Mouse (Mus musculus) lung, adult 2 months (tissue): ENCODE data around the gene Ccdc74a. TPM values are rescaled to one million over a fixed set of nuclear protein-coding genes. Genes with fewer than 3 reads are reported as not detected.
"Not testable (repeated sequence)": the region's sequence is repeated elsewhere in the genome, so short reads cannot be mapped to it uniquely, and the experiment has no call there.

Source experiments
- DNase-seq: peaks from one replicate; pipeline ENCODE4 v3.0.0; 2022
- H3K4me1 ChIP-seq: fragments of 200-500 bp; 2 replicates; pipeline ENCODE4 v1.6.1; 2011; ENCODE audit warnings: low read length; ENCODE audit not compliant: control insufficient read depth, insufficient read depth
- H3K4me3 ChIP-seq: fragments of 200-500 bp; replicated peaks from 2 replicates; pipeline ENCODE3; 2011; ENCODE audit warnings: low read depth, mild to moderate bottlenecking, control low read depth, low read length; ENCODE audit errors: extremely low read depth
- CTCF ChIP-seq: fragments of 200-500 bp; IDR thresholded peaks from 2 replicates; pipeline ENCODE4 v1.5.1; 2011; ENCODE audit warnings: mild to moderate bottlenecking, low read length, control low read depth; ENCODE audit not compliant: insufficient read depth
- POLR2A ChIP-seq: fragments of 200-500 bp; IDR thresholded peaks from 2 replicates; pipeline ENCODE4 v1.6.1; 2011; ENCODE audit warnings: low read depth, mild to moderate bottlenecking, control low read depth, low read length, borderline replicate concordance; ENCODE audit errors: extremely low read depth
- WGBS: fragments of 180-500 bp; shearing (Covaris S2); methylation state at CpG from one replicate; pipeline ENCODE4 v1.1.7; 2018; 5-methylcytosine and 5-hydroxymethylcytosine counted together
- polyA plus RNA-seq: library from polyadenylated mRNA; depleted of rRNA; stranded (reverse); fragments of >200 nt; gene quantifications from 2 replicates; pipeline ENCODE4 v1.2.3, GENCODE M21; 2012; rRNA removed

Ccdc74a gene
- 4.9 and 7.0 TPM in 2 replicates for polyA plus RNA-seq

DNA sequence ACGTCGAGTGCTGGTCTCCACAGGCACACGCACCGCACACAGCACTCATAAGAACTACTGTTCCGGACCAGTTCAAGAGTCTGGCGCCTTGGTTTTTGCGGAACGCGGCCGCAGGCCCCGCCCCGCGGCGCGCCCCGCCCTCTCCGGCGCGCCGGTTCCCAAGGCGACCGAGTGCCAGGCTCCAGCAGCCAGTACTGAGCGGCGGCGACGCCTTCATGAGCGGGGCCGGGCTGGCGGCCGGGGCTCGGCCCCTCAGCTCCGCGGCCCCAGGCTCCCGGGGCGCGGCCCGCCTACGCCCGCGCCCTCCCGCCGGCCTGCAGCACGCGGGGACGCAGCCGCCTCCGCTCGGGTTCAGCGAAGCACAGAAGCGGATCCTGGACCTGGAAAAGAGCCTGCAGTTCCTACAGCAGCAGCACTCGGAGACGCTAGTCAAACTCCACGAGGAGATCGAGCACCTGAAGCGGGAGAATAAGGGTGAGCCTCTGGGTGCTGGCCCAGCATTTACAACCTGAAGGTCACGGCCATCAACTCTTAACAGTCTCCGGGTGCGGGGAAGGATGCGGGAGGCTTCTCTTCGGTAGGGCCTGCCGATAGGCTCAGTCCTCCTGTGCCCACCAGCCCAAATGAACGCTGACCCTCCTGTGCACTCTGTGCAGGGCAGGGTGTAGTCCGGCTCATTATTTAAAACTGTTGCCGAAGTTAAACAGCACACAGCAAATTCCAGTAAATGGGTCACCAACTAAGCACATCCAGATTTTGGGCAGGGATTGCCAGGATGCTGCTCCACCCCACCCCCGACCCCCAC lies at the start of gene Ccdc74a:
Gene Ccdc74a, plus strand, starts transcription at position 161 of the 805 bp plus-strand sequence.
- peaks cover 5% of the 10 kb centered on the region for H3K4me1 ChIP-seq
- 3% methylated on average over 65 of the region's 65 CpGs for WGBS
- peak; percentile 77 for DNase-seq
- TF ChIP-seq POLR2A (no peak), CTCF (no peak)
- peak within 1 kb of the TSS; percentile 58 for H3K4me3 ChIP-seq

DNA sequence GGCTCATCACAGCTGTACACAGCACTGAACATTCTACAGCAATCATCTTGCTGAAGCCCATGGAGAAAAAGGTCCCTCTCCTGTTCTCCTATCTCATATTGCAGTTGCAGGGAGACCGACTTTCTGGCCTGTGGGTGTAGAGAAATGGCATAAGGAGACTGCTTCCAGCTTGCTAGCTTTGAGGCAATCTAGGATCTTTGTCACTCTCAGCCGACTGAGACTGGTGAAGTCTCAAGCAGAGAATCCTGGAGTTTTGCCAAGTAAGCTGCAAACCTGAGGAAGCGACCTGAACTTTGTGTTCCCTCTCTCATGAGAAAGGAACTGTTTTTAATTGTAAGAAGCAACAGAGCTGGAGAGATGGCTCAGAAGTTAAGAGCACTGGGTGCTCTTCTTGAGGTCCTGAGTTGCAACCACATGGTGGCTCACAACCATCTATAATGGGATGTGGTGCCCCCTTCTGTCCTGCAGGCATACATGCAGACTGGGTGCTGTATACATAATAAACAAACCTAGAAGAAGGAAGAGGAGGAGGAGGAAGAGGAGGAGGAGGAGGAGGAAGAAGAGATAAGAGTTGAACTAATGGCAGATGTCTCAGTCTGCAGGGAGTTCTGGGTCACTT lies 45.2 kb upstream of the Ccdc74a start:
- TF ChIP-seq CTCF (no peak), POLR2A (no peak)
- WGBS = 42% methylated on average over 3 of the region's 3 CpGs
- DNase-seq = no peak
- no peak overlapping the region for H3K4me3 ChIP-seq
- H3K4me1 ChIP-seq = no peaks in the 10 kb centered on the region

DNA sequence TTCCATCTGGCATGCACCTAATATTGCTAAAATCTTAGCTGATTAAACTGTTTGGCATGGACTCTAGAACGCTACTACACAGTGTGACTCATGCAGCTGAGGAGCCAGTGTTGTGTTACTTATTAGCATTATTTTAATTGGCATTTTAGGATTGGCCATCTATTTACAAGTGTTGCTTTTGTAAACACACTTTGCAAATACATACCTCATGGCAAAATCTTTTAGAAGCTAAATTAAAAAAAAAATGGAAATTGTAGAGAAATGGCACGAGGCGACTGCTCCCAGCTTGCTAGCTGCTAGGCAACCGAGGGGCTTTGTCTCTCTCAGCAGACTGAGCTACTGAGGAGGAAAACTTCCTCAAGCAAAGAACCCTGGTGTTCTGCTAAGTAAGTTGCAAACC lies 41.3 kb upstream of the Ccdc74a start:
- H3K4me1 ChIP-seq = no peaks in the 10 kb centered on the region
- DNase-seq = no peak
- WGBS = 54% methylated on average over 4 of the region's 4 CpGs
- no peak overlapping the region for H3K4me3 ChIP-seq
- TF ChIP-seq CTCF (no peak), POLR2A (no peak)

DNA sequence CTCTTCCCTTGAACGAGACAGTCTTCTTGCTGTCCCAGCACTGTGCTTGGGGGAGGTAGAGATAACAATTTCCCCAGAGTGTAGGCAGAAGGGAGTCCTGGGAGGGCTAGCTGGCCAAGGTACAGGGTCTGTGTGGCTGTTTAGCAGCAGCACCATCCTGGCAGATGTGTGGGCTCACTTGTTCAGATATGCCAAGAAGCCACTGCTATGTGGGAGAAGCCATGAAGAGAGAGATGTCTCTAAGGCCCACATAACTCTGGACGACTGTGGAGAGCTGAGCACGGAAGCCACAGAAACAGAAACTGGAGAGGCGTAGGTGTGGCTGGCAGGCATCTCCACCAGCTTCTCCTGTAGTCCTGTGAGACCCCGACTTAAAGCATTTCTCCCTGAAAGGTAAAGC lies 40.6 kb upstream of the Ccdc74a start:
- H3K4me3 ChIP-seq = no peak overlapping the region
- WGBS = 75% methylated on average over 5 of the region's 5 CpGs
- no peak for DNase-seq
- no peaks in the 10 kb centered on the region for H3K4me1 ChIP-seq
- no peak for TF ChIP-seq CTCF
- TF ChIP-seq POLR2A = no peak

DNA sequence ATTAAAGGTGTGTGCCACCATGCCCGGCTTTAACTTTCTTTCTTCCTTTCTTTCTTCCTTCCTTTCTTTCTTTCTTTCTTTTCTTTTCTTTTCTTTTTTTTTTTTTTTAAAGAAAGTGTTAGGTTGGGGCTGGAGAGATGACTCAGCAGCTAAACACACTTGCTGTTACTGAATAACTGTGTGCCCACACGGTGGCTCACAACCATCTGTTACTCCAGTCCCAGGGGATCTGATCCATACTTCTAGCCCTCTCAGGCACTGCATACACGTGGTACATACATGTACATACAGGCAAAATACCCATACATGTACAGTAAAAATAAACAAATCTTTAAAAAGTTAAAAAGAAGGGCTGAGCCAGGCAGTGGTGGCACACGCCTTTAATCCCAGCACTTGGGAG lies 34.9 kb upstream of the Ccdc74a start:
- DNase-seq = no peak
- no peaks in the 10 kb centered on the region for H3K4me1 ChIP-seq
- 54% methylated on average over 4 of the region's 4 CpGs for WGBS
- H3K4me3 ChIP-seq = no peak overlapping the region
- TF ChIP-seq CTCF (no peak), POLR2A (no peak)

DNA sequence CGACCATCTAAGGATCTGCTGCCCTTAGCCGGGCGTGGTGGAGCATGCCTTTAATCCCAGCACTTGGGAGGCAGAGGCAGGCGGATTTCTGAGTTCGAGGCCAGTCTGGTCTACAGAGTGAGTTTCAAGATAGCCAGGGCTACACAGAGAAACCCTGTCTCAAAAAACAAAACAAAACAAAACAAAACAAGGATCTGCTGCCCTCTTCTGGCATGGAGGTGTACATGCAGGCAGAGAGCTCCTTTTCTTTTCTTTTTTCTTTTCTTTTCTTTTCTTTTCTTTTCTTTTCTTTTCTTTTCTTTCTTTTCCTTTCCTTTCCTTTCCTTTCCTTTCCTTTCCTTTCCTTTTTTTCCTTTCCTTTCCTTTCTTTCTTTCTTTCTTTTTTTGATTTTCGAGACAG lies 31.5 kb upstream of the Ccdc74a start:
- 88% methylated on average over 6 of the region's 6 CpGs for WGBS
- H3K4me1 ChIP-seq, H3K4me3 ChIP-seq, DNase-seq: not testable (repeated sequence)
- TF ChIP-seq CTCF = peak; percentile 21; the same call in 1 of the 2 replicates

DNA sequence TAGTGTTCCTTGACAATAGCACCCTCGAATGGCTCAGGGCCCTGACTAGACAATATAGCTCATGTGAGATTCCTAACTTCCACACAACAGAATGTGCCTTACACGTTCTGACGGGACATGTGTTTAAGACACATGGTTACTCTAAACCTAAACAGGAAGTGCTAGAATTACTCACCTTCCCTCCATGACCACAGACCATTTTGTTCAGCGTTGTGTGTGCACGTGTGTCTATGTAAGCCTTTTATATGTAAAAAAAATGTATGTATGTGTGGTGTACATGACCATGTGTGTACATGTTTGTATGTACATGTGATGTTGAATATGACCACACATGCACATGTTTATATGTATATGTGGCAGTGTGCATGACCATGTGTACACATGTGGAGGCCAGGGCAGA lies 30.1 kb upstream of the Ccdc74a start:
- 56% methylated on average over 5 of the region's 5 CpGs for WGBS
- Histone ChIP-seq H3K4me1 (peaks cover 3% of the 10 kb centered on the region), H3K4me3 (no peak overlapping the region)
- TF ChIP-seq POLR2A = no peak
- no peak for TF ChIP-seq CTCF
- no peak for DNase-seq

DNA sequence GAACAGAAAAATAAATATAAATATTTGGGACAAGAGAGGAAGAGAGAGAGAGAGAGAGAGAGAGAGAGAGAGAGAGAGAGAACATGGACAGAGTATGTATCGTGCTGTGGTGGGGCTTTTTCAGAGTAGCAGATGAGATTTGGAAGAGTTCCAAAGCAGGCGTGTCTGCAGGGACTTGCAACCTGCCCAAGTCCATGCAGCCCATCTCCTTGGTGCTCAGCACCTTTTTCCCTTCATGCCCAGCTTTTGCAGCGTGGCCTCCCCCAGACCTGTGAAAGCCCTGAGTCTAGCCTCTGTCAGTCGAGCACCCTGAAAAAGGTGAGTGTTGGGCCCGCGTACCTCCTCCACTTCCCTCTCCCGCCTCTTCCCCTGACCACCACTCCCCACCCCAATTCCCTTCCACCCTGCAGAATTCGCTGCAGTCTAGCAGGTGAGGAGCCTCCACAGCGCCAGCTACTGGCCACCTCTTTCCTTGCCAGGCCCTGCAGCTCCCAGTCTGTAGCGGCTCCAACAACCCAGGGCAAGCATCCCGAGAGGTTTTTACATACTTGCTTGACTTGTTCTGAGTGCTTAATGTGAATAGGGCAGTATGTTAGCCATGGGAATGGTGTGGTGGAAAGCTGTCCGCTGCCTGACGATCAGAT lies 28.2 kb upstream of the Ccdc74a start:
- 17% methylated on average over 13 of the region's 13 CpGs for WGBS

DNA sequence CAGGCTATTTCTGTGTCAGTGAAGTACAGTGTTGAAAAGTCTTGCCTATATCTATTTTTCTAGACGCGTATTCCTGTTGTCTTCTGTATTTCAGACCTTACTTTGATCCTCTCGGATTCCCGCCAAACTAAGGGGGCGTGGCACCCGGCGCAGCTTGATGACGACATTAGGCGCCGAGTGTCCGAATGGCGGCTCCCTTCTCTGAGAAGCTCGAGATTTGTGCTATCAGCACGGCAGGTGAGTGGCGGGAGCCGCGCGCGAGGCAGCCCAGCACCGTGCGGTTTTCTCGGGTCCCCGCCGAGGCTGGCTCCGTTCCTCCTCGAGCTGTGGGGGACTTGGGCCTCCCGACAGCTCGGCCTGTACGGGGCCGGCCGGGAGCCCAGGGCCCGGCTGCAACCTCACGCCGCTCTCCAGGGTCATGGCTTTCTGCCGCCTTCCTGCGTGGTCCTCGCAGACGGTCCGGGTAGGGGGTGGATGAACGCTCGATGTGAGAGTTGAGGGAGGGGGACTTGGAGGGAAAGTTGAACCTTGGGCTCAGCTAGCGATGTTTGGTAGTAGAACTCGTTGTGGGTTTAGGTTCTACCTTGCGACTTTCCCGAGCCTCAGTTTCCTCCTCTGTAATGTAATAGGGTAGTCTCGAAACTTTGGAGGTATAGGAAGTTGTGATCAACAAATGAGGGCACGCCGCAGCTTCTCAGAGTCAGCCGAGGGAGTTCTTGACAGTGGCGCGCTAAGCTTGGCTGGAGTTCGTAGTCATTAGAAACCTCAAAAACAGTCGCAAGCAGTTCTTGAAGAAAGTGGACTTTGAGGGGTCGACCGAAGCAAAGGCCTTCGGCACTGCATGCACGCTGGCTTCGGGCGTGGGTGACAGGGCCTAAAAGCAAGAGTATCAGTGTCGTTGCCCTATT lies 26.8 kb upstream of the Ccdc74a start, which contains the start of gene Smpd4:
Gene Smpd4, plus strand, starts transcription at position 157 of the 908 bp plus-strand sequence.
- H3K4me1 ChIP-seq = peaks cover 3% of the 10 kb centered on the region
- DNase-seq = peak; percentile 95
- whole genome bisulfite sequencing = 2% methylated on average over 60 of the region's 60 CpGs
- TF ChIP-seq CTCF (no peak), POLR2A (0 out of 2 replicates have a peak, but pooled peaks have one; percentile 17)
- peak within 1 kb of the TSS; percentile 87 for H3K4me3 ChIP-seq

More for the DNA sequence above, 28.2 kb upstream of the Ccdc74a start:
- Histone ChIP-seq H3K4me3 (no peak overlapping the region), H3K4me1 (peaks cover 3% of the 10 kb centered on the region)
- TF ChIP-seq CTCF (peak; percentile 60), POLR2A (no peak)
- DNase-seq = peak; percentile 49
